Mouse (Mus musculus) liver, adult (tissue): ENCODE results near the gene Por.

Experiments
- GATA4 ChIP-seq: IDR thresholded peaks from 2 replicates; pipeline ENCODE4 v1.6.1; 2014; ENCODE audit warnings: mild to moderate bottlenecking, low read length; ENCODE audit not compliant: insufficient replicate concordance

Gene Por

DNA sequence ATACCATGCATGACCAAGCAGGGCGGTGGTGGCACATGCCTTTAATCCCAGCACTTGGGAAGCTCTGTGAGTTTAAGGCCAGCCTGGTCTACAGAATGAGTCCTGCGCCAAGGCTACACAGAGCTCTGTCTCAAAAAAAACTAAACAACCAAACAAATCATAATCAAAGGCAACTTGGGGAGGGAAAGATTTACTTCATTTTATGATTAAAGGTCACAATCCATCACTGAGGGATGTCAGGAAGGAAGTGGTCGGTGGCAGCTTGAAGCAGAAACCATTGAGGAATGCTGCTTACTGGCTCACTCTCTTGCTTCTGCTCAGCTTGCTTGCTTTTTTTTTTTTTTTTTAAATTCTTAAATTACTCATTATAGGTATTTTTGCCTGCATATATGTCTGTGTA, 6.9 kb downstream of the Por start:
- TF ChIP-seq GATA4, result no peak

DNA sequence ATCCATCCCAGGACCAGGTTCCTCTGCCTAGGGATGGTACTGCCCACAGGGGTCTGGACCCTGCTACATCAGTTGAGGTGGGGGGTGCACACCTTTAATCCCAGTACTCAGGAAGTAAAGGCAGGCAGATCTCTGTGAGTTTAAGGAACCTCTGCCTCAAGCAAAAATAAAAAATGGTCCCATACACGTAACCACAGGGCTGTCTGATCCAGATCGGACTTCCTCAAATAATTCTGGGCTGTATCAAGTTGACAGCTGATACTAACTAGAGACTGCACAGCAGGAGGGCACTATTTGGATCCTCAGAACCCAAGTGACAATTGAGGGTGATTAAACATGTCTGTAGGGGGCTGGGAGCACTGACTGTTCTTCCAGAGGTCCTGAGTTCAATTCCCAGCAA, 7.4 kb downstream of the Por start:
- no peak for TF ChIP-seq GATA4

DNA sequence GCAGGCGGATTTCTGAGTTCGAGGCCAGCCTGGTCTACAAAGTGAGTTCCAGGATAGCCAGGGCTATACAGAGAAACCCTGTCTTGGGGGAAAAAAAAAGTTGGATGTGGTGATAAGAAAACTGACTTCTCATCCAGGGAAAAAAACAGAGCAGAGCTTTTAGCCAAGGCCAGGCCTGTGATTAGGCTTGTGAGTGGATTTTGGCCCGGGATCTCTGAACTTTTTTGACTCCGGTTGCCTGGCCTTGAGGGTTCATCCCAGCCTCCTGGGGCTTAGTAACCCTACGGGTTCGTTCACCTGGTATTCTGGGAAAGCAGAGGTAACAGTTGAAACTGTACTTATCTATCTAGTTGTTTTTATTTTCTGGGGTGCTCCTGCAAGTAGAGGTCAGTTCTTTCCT, 8.6 kb downstream of the Por start:
- peak; percentile 81; the same call in 1 of the 2 replicates for TF ChIP-seq GATA4

DNA sequence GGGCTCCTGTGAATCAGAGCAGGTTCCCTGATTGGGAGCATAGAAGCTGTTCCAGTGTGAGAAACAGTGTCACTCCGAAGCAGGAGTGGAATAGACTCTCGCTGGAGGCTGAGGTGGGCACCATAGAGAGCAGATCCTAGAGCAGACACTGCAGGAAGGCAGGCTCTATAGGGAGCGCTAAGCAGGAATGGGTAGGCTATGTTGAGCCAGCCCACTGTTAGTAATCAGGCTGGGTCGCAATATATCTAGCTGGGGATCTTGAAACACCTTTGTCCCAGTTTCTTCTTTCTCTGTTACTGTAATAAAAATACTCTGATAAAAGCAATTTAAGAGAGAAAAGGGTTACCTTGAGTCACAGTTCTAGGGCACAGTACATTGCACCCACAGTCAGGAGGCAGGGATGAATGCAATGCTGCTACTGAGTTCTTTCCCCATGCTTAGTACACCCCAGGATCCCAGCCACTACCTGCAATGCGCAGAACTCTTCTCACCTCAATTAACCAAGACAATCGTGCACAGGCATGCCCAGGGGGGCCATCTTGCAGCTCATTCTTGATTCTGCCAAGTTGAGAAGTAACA, 11.2 kb downstream of the Por start:
- TF ChIP-seq GATA4, result no peak; the same call in 1 of the 2 replicates

DNA sequence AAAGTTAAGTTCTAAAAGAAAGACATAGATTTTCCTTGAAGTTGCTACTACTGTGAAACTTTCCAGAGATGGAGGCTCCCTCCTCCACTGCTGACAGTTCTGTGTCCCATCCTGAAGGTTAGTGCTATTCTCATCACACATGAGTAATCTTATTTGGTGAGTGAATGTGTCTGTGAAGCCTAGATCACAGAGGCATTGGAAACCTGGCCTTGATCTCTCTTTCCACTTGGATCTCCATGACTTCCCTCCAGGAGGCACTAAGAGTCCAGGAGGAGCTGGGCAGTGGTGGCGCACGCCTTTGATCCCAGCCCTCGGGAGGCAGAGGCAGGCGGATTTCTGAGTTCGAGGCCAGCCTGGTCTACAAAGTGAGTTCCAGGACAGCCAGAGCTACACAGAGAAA, 12.2 kb downstream of the Por start:
- no peak for TF ChIP-seq GATA4

DNA sequence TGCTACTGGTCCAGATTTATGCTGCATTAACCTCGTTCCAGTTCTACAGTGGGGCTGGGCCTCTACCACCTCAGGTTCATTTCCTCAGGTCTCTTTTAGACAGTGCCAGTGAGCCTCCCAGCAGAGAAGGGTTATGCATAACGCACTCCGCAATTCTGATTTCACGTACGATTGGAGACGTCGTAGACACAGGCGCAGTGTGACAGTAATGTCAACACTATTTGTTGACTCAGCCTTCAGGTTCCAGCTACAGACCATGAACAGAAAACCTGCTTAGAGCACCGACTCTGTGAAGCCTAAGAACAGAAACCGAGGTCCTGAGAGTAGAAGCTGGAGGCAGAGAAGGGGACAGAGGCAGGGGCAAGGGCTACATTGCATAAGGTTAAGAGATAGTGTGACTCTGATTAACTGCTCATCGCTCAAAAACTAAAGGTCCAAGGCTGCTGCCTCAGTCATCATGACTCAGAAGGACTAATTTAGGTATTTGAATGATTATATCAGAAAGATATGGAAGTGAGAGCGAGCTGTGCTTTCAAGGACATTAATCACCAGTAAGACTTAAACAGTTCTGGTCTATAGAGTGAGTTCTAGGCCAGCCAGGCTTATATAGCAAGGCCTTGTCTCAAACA, 13.2 kb downstream of the Por start:
- TF ChIP-seq GATA4, result no peak; the same call in 1 of the 2 replicates

DNA sequence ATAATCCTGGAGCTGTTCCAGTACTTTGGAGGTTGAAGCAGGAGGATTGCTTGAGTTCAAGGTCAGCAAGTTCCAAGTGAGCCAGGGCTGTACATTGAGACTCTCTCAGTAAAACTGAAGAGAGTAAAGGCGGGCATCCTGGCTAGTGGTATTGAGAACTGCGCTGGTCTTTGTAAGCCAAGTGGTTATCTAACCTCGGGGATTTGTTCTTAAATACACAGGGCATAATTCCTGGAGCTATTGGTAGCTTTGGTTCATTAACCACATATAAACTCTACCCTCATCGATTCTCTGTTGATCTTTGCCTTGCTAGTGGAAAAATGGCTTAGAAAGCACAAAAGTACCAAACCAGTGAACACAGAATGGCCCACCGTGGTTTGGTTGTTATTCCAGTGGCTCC, 20.6 kb downstream of the Por start:
- TF ChIP-seq GATA4, result no peak

DNA sequence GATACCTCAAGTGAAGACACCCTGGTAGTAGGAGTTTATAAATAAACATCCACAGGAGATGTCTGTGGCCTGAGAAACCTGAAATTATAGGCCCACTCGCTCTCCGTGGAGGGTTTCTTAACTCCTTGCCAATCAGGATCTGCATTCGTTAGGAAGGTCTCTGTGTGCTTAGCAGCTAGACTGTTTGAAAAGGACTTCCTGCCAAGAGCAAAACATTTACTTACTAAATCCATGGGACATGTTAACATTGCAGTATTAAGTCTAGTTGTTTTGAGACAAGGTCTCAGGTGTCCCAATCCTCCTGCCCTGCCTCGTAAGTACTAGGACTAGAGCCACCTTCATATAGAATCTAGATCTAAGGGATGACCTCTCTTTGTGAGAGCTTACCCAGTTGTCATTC, 21.4 kb downstream of the Por start:
- TF ChIP-seq GATA4, result no peak

DNA sequence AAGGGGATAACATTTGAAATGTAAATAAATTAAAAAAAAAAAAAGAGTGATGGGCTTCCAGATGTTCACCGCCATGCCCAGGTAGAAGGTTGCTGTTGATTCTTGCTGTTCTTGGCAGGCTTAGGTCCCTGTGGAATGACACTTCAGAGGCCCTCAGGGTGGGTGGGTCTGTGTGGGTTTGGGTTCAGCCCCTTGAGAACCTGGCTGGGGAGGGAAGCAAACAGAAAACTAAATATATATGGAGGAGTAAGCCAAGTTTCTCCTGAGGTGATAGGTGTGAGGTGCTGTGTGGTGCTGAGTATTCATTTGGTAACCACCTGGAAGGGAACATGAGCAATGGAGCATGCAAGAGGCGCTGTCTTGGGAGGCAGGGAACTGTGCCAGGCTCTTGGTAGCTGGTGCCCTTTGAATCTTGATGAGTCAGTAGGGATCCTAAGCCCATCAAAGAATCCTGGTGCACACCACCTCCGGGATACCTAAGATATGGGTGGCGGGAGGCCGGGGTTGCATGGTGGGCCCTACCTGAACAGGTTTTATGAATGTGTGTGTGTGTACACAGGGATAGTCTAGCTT, 23.5 kb downstream of the Por start:
- TF ChIP-seq GATA4, result no peak

DNA sequence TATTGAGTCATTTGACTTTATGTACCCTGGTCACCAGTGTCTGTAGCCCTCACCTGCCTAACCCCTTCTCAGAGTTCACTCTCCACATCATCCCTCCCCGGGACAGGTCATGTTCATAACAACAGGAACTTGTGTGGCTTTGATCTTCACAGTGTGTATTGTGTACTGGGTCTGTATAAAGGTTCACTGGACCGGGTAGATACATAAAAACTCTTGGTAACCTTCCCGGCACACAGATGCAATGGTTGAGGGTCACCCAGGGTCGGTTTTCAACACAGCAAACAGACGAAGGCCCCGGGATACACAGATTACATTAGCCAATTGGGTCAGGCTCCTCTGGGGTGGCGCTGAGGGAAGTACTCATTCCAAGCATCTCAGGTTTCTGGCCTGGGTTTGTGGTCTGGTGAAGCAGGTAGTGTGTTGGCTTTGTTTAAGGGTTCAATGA, 25.5 kb downstream of the Por start:
- 0 out of 2 replicates have a peak, but pooled peaks have one; percentile 3 for TF ChIP-seq GATA4

DNA sequence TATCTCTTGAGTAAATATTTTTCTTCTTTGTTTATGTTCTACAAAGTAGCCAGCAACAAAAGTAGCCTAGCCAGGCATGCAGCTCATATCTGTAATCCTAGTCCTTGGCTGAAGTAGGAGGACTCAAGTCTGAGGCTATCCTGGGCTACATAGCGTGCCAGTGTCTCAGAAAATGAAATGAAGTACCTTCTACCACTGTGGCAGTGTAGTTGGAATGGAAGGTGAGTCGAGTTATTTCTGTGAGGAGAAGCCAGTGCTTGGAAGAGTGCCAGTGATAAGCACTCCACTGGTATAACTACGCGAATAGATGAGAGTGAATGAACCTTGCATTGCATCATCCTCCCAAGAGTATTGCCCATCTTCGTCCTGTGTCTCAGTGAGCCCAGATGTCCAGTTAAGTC, 27.9 kb downstream of the Por start:
- peak; percentile 40; the same call in 1 of the 2 replicates for TF ChIP-seq GATA4

DNA sequence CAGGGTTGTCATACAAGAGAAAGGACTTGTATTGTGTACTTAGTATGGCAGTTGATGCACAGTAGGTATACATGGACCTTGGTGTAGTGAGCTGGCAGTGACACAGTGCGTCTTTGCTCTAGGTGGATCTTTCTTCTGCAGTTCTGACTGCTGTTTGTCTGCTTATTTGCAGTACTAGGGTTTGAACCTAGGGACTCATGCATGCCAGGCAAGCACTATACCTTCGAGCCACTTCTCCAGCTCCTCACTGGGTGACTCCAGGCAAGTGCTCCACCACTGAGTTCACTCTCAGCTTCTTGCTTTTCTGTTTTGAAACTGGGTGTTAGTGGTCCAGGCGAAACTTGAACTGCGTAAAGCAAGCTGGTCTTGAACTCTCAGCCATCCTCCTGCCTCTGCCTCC, 31.8 kb downstream of the Por start:
- TF ChIP-seq GATA4, result no peak

DNA sequence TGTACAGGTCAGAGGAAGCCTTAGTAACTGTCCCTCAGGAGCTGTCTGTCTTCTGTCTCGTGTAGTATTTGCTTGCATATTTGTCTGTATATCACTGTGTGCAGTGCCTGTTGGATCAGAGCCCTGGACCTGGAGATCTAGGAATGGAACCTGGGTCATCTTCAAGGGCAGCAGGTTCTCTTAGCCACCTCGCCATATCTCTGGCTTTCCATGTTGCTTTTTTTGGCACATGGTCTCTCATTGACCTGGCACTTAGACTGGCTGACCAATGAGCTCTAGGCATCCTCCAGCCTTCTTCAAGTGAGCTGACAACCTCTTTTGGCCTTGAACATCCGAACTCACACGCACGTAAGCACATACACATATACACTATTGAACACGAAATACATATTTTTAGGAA, 32.4 kb downstream of the Por start:
- TF ChIP-seq GATA4, result no peak

DNA sequence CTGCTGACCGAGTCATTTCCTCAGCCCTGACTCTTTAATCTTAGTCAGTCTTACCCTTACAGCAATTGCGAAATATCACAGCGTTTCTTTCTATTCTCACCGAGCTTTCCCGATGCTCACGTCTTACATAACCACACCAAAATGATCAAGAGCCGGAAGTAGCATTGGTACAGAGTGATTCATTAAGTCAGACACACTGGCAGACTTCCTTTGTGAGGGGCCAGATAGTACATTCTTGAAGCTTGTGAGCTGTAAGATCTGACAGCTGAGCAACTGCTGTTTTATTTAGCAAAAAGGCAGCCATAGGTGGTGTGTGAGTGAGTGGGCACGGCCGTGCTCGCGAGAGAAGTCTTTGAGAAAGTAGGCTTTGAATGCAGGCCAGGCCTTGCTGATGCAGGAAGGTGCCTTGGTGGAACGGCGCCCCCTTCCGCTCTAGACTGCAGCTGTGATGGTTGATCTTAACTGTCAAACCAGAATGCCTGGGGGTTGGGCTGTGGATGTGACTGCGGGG, 32.9 kb downstream of the Por start:
- TF ChIP-seq GATA4, result no peak

DNA sequence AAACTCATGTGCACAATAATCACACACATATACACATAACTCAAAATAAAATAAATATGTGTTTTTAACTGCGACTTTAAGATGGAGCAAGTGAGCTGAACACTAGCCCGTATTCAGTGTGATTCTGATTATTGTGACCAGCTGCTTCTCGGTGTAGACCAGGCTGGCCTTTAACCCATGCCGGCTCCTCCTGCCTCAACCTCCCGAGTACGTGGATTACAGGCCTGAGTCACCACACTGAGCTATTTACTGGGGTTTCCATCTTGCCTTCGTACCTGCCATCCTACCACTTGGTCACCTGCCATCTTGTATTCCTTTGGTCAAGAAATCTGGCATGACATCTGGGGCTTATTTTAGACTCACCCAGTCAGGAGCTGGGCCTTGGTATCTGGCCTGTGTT, 33.6 kb downstream of the Por start:
- TF ChIP-seq GATA4, result no peak

DNA sequence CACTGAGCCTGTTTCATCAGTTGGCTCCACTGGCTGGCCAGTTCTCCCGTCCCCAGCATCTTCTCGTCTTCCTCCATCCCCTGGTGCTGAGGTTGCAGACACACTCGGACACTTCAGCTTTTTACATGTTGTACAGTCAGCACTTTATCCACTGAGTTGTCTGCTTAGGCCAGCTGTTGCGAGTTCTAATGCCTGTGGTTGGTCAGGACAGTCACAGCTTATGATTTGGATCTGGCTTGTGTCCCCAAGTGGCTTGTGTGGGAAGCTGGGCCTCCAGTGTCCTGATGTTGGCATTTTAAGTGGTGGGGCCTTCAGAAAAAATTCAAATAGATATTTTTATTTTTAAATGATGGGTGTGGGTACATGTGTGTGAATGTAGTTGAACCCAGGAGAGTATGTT, 35.5 kb downstream of the Por start:
- no peak for TF ChIP-seq GATA4
